Mouse (Mus musculus) gastrocnemius, postnatal 14 days (tissue): ENCODE measurements around the gene Plk1. TPM values are rescaled to one million over a fixed set of nuclear protein-coding genes. Genes with fewer than 3 reads are reported as not detected.
A peak's percentile ranks its signal among the peaks of the same experiment; 100 is the strongest.

ENCODE experiments used
- DNase-seq: peaks from one replicate; pipeline ENCODE4 v3.0.0; 2021; ENCODE audit warnings: mixed read lengths
- intact Hi-C: fragments of 180-260 bp; cut with DNase I; formaldehyde crosslinking; loops from one replicate; pipeline ENCODE4 v1.15.1; 2025; ENCODE audit warnings: low total_unique reads
- total RNA-seq, 2 experiments: library from RNA; stranded (reverse); gene quantifications; 2 replicates each; pipeline ENCODE4 v1.2.3; 2021

The Plk1 gene
- total RNA-seq, 2 experiments from 2014 or later = 3.0 to 4.2 TPM

DNA sequence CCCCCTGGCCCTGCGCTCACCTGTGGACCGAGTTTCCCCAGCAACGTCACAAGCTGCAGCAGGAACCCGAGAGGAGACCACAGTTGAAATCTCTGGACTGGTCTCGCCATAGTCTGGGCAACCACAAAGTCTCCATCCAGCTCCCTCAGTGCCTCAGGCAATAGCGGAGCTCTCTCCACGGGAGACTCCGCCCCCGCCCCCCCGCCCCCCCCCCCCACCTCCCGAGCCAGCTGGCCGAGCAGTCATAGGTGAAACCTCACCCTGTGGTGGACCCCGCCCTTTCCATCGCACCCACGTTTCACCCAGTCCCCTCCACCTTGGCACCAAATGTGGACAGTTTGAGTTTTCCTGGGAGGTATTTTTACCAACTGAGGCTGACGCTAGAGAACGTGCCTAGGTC lies 26.8 kb downstream of the Plk1 start, which contains the start of gene Ern2:
Gene Ern2, minus strand, starts transcription at position 165 of the 400 bp plus-strand sequence.
- intact Hi-C loops = no loop called here
- DNase-seq = no peak

DNA sequence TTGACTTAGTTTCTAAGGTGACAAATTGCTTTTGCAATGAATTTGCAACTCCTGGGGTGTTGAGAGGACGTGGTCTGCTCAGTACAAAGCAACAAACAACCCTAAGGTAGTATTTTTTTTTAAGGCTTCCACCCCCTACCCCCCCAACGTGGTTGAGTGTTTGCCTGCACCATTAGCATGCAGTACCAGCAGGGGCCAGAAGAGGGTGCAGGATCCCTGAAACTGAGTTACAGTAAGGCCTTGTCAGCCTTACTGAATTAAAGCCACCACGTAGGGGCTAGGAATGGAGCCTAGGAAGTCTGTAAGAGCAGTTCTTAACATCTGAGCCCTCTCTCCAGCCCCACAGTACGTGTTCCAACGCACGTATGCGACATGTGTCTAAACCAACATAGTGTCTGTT lies 30.2 kb downstream of the Plk1 start:
- DNase-seq = no peak
- intact Hi-C loops = no loop called here

DNA sequence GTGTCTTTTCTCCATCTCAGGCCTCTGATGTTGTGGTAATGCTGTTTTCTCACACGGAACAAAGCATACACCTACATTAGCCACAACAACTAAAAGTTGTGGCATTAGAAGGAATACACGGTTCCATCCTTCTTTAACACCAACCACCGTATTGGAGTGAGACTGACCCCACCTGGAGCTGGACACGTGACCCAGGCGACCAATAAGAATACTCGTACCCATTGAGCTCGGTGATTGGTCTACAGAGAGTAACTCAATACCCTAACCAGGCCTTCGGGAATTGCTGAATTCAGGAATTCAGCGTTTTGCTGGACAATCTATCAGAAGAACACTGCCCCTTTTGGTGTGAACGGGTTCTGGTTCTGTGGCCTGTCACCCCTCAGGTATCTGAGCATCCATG lies 31.9 kb downstream of the Plk1 start:
- no peak for DNase-seq
- intact Hi-C loops = no loop called here

DNA sequence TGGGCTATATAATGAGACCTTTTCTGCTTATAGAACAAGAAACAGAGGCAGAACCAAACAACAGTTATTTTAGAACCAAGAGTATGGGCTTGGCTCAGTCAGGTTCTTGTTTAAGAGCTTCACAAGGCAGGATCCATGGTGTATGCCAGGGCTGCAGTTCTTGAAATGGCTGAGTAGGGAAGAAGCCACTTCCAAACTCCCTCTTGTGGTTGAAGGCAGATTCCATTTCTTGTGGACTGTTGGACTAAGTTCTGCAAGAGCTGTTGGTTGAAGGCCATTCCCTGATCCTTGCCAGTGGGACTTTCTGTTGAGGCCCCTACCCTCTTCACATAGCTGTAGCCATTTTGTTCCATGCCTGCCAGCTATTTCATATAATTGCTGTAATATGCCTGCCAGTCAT lies 34.7 kb downstream of the Plk1 start:
- DNase-seq = no peak
- intact Hi-C loops = no loop called here

DNA sequence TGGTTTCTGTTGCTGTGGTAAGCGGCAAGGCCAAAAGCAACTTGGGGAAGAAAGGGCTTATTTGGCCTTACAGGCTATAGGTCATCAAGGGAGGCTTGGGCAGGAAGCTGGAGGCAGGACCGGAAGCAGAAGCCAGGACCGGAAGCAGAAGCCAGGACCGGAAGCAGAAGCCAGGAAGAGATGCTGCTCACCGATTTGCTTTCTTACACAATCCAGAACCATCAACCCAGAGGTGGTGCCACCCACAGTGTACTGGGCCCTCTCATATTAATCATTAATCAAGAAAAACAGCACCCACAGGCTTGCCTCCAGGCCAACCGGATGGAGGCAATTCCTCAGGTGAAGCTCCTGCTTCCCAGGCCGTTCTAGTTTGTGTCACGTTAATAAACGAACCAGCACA lies 37.5 kb downstream of the Plk1 start:
- intact Hi-C loops = loop anchor here (5.0 kb wide), 2 partner anchors 41 to 261 kb away; no protein-coding TSS in a partner anchor

DNA sequence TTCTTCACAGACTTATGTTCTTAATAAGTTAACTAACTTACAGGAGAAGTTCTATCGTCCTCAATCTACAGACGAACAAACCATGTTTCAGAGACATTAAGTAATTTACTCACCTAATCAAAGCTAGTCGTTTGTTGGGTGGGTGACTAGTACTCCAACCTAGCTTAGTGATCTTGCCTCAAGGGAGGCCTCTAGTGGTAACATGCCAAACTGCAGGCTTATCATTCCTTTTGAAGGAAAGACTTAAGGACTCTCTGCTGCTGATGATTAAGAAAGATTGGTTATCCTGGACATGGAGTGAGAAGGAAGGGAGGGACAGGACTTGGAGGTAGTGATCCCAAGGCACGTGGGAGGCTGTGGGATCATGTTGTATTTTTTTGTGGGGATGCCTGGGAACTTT lies 38.1 kb downstream of the Plk1 start:
- DNase-seq = no peak
- intact Hi-C loops = loop anchor here (5.0 kb wide), 2 partner anchors 40 to 260 kb away; no protein-coding TSS in a partner anchor

More for the DNA sequence above, 37.5 kb downstream of the Plk1 start:
- DNase-seq = no peak

DNA sequence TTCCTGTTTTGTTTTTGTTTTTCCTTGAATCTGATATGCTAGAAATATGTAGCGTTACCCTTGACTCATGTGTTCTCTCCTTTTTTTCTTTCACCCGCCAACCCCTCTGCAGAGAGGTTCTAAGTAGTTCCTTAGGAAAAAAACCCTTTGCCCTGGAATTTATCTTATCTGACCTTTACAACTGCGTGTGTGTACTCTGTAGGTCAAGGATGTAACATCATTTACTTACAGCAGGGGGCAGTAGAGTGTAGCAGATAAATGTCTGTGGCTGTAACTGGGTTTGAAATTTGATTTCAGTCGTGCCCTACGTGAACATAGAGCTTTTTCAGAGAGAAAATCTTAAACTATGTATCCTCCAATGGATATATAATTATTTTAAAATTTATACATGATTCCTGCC lies 40.1 kb downstream of the Plk1 start:
- DNase-seq = no peak
- intact Hi-C loops = loop anchor here (5.0 kb wide), 2 partner anchors 38 to 258 kb away; no protein-coding TSS in a partner anchor

DNA sequence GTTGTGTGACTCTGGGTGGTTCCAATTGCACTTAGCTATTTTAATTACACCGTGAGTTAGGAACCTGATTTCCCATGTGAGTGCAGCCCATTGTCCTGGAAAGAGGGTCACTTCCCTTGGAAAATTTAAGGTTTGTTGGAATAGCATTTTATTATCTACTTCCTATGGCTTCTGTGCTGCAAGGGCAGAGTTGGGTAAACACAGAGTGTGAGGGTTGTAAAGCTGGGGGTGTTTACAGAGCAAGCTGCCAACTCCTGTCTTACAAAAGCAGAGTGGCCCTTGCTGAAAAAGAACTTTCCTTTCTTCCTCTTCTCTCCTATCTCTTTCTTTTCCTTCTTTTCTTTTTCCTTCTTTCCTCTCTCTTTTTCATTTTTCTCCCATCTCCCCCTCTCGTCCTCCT lies 44.7 kb downstream of the Plk1 start:
- intact Hi-C loops = no loop called here
- DNase-seq = no peak

DNA sequence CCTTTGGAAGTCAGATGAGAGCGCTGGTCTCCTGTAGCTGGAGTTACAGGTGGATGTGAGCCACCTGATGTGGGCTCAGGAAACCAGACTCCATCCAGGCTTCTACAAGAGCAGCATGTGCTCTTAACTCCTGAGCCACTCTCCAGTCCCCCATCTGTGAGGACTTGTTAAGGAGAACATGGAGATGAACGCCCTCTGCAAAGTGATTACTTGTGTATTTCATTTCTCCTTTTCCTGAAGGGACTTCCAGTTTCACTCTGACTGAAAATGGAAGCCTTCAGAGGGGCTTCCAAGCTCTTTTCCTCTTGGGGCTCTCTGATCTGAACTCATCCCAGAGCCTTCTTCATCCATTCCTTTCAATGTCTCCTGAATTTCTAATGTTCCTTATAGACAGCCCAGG lies 46.9 kb downstream of the Plk1 start:
- intact Hi-C loops = no loop called here
- no peak for DNase-seq

DNA sequence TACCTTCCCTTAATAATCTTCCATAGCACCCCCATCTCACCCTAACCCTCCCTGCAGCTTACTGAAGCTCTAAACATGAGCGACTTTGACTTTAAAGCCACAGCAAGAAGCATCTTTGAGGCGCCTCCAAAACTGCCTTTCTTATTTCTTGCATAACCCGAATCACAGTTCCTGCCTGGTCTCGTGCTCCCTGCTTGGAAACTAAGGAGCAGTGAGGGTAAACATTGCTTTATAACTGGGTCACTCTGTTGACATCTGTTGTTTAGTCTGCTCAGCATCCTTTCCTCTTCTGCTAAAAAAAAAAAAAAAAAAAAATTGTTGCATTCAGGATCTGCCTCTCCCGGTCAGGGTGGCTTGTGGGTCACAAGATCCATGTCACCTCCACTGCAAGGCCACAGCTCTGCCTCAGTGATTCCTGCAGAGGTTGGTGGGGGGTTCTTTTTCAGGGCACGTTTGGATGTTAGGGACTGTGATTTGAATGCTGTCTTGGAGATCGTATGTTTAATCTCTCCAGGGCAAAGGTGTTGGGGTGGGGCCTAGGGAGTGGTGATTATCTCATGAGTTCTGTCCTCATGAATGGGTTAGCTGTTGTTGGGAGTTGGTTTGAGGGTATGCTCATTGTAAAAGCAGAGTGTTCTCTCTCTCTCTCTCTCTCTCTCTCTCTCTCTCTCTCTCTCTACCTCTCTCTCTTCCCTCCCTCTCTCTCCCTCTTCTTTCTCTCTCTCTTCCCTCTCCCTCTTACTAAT lies 49.2 kb downstream of the Plk1 start:
- no peak for DNase-seq
- intact Hi-C loops = no loop called here

DNA sequence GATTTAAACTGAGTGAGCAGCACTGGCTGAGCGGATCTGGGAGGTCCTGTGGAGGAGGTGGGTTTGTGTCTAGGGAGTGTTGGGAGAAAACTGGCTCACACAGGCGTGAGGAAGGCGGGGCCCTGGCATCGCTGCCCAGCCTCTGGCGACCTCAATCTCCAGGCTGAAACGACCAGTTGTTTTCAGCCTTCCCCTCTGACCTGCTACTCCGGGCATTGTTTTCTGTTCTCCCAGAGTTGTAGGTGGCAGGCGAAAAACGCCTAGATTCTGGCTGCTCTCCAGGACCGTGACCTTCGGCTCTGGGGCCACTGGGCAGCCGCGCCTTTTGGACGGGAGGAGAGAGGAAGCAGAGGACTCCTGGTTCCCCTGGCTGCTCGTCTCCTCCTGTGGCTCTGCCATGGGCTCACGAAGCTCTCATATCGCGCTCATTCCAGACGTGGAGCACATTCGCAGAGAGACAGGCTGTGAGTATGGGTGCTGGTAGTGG lies 60.1 kb downstream of the Plk1 start, which contains the start of gene Chp2:
Gene Chp2, plus strand, starts transcription at position 182 of the 487 bp plus-strand sequence.
- intact Hi-C loops = no loop called here

More for the DNA sequence above, 60.1 kb downstream of the Plk1 start, which contains the start of gene Chp2:
- DNase-seq = peak; percentile 41

Other genes starting within 250 kb of the Plk1 start
- gene Cog7, start 177.7 kb upstream of the Plk1 start, total RNA-seq = 1 to 10 TPM; 8.9 to 9.3 TPM
- gene Gga2, start 138.2 kb upstream of the Plk1 start, total RNA-seq = 10 to 100 TPM; 15.6 to 19.2 TPM
- 10 to 100 TPM; 25.5 to 25.7 TPM for gene Ubfd1, start 92.3 kb upstream of the Plk1 start, total RNA-seq
- 1 to 10 TPM; 8.3 to 9.6 TPM for gene Ears2, start 92.2 kb upstream of the Plk1 start, total RNA-seq
- 100 to 1,000 TPM; 675 to 794 TPM for gene Ndufab1, start 57.6 kb upstream of the Plk1 start, total RNA-seq
- under 1 TPM; 0.45 to 0.58 TPM for gene Palb2, start 26.5 kb upstream of the Plk1 start, total RNA-seq
- 10 to 100 TPM; 25.8 to 26.2 TPM for gene Dctn5, start 26.4 kb upstream of the Plk1 start, total RNA-seq
- not detected for gene Ern2, start 26.8 kb downstream of the Plk1 start, total RNA-seq
- gene Chp2, start 60.1 kb downstream of the Plk1 start, total RNA-seq = 1 to 10 TPM; 4.6 to 4.8 TPM
- under 1 TPM; 0.91 to 0.98 TPM for gene Prkcb, start 129.3 kb downstream of the Plk1 start, total RNA-seq